Mouse (Mus musculus) liver, embryonic 14.5 days (tissue): ENCODE data around the gene Grm8. TPM values are rescaled to one million over a fixed set of nuclear protein-coding genes. Genes with fewer than 3 reads are reported as not detected.

ENCODE experiments used
- ATAC-seq: fragments of 200-750 bp; cut with Nextera tagmentation; 2 replicates; pipeline ENCODE4 v1.8.0; 2017; ENCODE audit warnings: moderate number of reproducible peaks, mild to moderate bottlenecking, moderate library complexity; ENCODE audit not compliant: insufficient read depth
- DNase-seq, 3 experiments: peaks; one replicate each; pipeline ENCODE4 v3.0.0-alpha.2; 2012 to 2013; ENCODE audit warnings: low read depth in 3 of 3, low spot score in 3 of 3
- H3K27ac ChIP-seq: fragments of 300-500 bp; sonication (generic); 2 replicates; pipeline ENCODE4 v1.5.1; 2014; ENCODE audit warnings: moderate library complexity, mild to moderate bottlenecking, control low read depth, inconsistent platforms
- H3K27me3 ChIP-seq: fragments of 300-500 bp; sonication (generic); 2 replicates; pipeline ENCODE4 v1.6.1; 2014; ENCODE audit warnings: mild to moderate bottlenecking, low read length, moderate library complexity; ENCODE audit not compliant: control insufficient read depth, insufficient read depth
- H3K36me3 ChIP-seq: fragments of 300-500 bp; sonication (generic); replicated peaks from 2 replicates; pipeline ENCODE4 v1.6.1; 2014; ENCODE audit warnings: low read depth; ENCODE audit not compliant: control insufficient read depth, insufficient read depth
- H3K4me1 ChIP-seq, 2 experiments: fragments of 200-500 bp in 1 of 2; fragments of 300-500 bp in 1 of 2; sonication (generic) in 1 of 2; replicated peaks; 2 replicates each; pipeline ENCODE4 v1.6.1; 2012 to 2014; ENCODE audit warnings: antibody characterized with exemption in 1 of 2, inconsistent platforms in 1 of 2, low read length in 1 of 2; ENCODE audit not compliant: control insufficient read depth in 2 of 2, insufficient read depth in 2 of 2
- H3K4me2 ChIP-seq: fragments of 300-500 bp; sonication (generic); 2 replicates; pipeline ENCODE4 v1.6.1; 2014; ENCODE audit warnings: low read depth, mild to moderate bottlenecking, control low read depth, moderate library complexity
- H3K4me3 ChIP-seq, 2 experiments: fragments of 200-500 bp in 1 of 2; fragments of 300-500 bp in 1 of 2; sonication (generic) in 1 of 2; 2 replicates each; pipeline ENCODE4 v1.5.1; 2012 to 2014; ENCODE audit warnings: low read depth in 2 of 2, low read length in 2 of 2, mild to moderate bottlenecking in 2 of 2, control low read depth in 1 of 2, inconsistent platforms in 1 of 2, moderate library complexity in 1 of 2; ENCODE audit not compliant: insufficient read depth in 1 of 2
- H3K9ac ChIP-seq: fragments of 300-500 bp; sonication (generic); replicated peaks from 2 replicates; pipeline ENCODE4 v1.6.1; 2014; ENCODE audit warnings: mild to moderate bottlenecking, control low read depth, moderate library complexity
- H3K9me3 ChIP-seq: fragments of 300-500 bp; sonication (generic); 2 replicates; pipeline ENCODE4 v1.6.1; 2016; ENCODE audit warnings: low read length, mixed read lengths; ENCODE audit not compliant: control insufficient read depth
- CTCF ChIP-seq: IDR thresholded peaks from 2 replicates; pipeline ENCODE4 v1.5.1; 2016; ENCODE audit warnings: antibody characterized with exemption, low read depth, control low read depth
- EP300 ChIP-seq: IDR thresholded peaks from 2 replicates; pipeline ENCODE4 v1.6.1; 2016; ENCODE audit warnings: antibody characterized with exemption, low read depth
- WGBS: fragments of 180-500 bp; shearing (Covaris S2); extraction: QIAGEN DNeasy Blood & Tissue Kit; methylation state at CpG from one replicate; pipeline ENCODE4 v1.1.7; 2014; ENCODE audit not compliant: insufficient replicate concordance; 5-methylcytosine and 5-hydroxymethylcytosine counted together
- polyA plus RNA-seq, 2 experiments: library from polyadenylated mRNA; depleted of rRNA in 1 of 2; stranded (reverse) in 1 of 2; unstranded in 1 of 2; fragments of >200 nt; fragmentation: Nextera tagmentation in 1 of 2; extraction: Ambion mirVana in 1 of 2; gene quantifications; 2 replicates each; pipeline versions ENCODE4 v1.2.1 to v1.2.3; 2012 to 2014

Grm8 gene
- polyA plus RNA-seq, 2 experiments = not detected

- DNase-seq = no peak
- no peak for TF ChIP-seq CTCF
- no peak for TF ChIP-seq EP300
- Histone ChIP-seq H3K4me3 (no peak overlapping the region), H3K9ac (no peak overlapping the region), H3K36me3 (no peaks in the 10 kb centered on the region), H3K4me2 (no peak overlapping the region), H3K4me1 (no peaks in the 10 kb centered on the region), H3K9me3 (no peaks in the 10 kb centered on the region), H3K27ac (no peak overlapping the region), H3K27me3 (no peaks in the 10 kb centered on the region)
- no peak for ATAC-seq
- WGBS = 29% methylated on average over 5 of the region's 5 CpGs
Observed at GRCm38 (mm10) chr6:27745693-27746451, 389.1 kb downstream of the Grm8 start.

- ATAC-seq (no peak), DNase-seq (no peak)
- Histone ChIP-seq H3K4me1 (no peaks in the 10 kb centered on the region), H3K27ac (no peak overlapping the region), H3K4me3 (no peak overlapping the region), H3K27me3 (no peaks in the 10 kb centered on the region), H3K9ac (no peak overlapping the region), H3K36me3 (no peaks in the 10 kb centered on the region), H3K4me2 (no peak overlapping the region), H3K9me3 (no peaks in the 10 kb centered on the region)
- TF ChIP-seq EP300 = no peak
- TF ChIP-seq CTCF = no peak
- 50% methylated on average over 3 of the region's 3 CpGs for WGBS
Observed at GRCm38 (mm10) chr6:27689382-27689781, 445.6 kb downstream of the Grm8 start.

GRCm38 (mm10) chr6:27661747-27662435 is 473.1 kb downstream of the Grm8 start:
- no peaks in the 10 kb centered on the region for H3K36me3 ChIP-seq
- peaks cover 0 to 2% of the 10 kb centered on the region in 2 experiments; a peak in 1 of 4 replicates for H3K4me1 ChIP-seq
- WGBS = 43% methylated on average over 6 of the region's 6 CpGs
- no peak overlapping the region for H3K9ac ChIP-seq
- DNase-seq (no peak), ATAC-seq (no peak)
- no peaks in the 10 kb centered on the region for H3K9me3 ChIP-seq
- no peak overlapping the region for H3K4me3 ChIP-seq
- H3K27ac ChIP-seq = no peak overlapping the region
- H3K27me3 ChIP-seq = no peaks in the 10 kb centered on the region
- no peak overlapping the region for H3K4me2 ChIP-seq
- TF ChIP-seq CTCF (no peak), EP300 (no peak)

- H3K27me3 ChIP-seq = no peaks in the 10 kb centered on the region
- H3K9ac ChIP-seq = no peak overlapping the region
- TF ChIP-seq EP300 (no peak), CTCF (peak; percentile 71)
- no peak overlapping the region for H3K27ac ChIP-seq
- H3K4me1 ChIP-seq = peaks cover 0 to 2% of the 10 kb centered on the region in 2 experiments; a peak in 1 of 4 replicates
- no peak overlapping the region for H3K4me3 ChIP-seq
- H3K9me3 ChIP-seq = no peaks in the 10 kb centered on the region
- ATAC-seq = no peak
- peak in 1 of 3 experiments; percentile 14 for DNase-seq
- H3K36me3 ChIP-seq = no peaks in the 10 kb centered on the region
- H3K4me2 ChIP-seq = no peak overlapping the region
- whole genome bisulfite sequencing = 39% methylated on average over 1 of the region's 1 CpGs
Observed at GRCm38 (mm10) chr6:27657520-27657919, 477.5 kb downstream of the Grm8 start.

GRCm38 (mm10) chr6:27646503-27646902 is 488.5 kb downstream of the Grm8 start:
- no peak for DNase-seq
- ATAC-seq = no peak
- no peak for TF ChIP-seq EP300
- no peak for TF ChIP-seq CTCF
- Histone ChIP-seq H3K9ac (no peak overlapping the region), H3K36me3 (no peaks in the 10 kb centered on the region), H3K9me3 (no peaks in the 10 kb centered on the region), H3K4me2 (no peak overlapping the region), H3K4me3 (no peak overlapping the region), H3K4me1 (no peaks in the 10 kb centered on the region), H3K27ac (no peak overlapping the region), H3K27me3 (no peaks in the 10 kb centered on the region)
- WGBS = 34% methylated on average over 1 of the region's 1 CpGs
